Mouse (Mus musculus) layer of hippocampus, adult 8-10 months (tissue): ENCODE measurements around the gene Adcy3. TPM values are rescaled to one million over a fixed set of nuclear protein-coding genes. Genes with fewer than 3 reads are reported as not detected.
"Not testable (repeated sequence)": the region's sequence is repeated elsewhere in the genome, so short reads cannot be mapped to it uniquely, and the experiment has no call there.

Source experiments
- DNase-seq, 2 experiments: peaks; one replicate each; pipeline ENCODE4 v3.0.0; 2022; ENCODE audit warnings: low spot score in 2 of 2
- total RNA-seq, 4 experiments: library from RNA; stranded (reverse); gene quantifications; 2 replicates each; pipeline ENCODE4 v1.2.4; 2022

Adcy3 gene
- total RNA-seq, 4 experiments from 2014 or later: 45.8 to 57.2 (median 51.6) TPM

DNA sequence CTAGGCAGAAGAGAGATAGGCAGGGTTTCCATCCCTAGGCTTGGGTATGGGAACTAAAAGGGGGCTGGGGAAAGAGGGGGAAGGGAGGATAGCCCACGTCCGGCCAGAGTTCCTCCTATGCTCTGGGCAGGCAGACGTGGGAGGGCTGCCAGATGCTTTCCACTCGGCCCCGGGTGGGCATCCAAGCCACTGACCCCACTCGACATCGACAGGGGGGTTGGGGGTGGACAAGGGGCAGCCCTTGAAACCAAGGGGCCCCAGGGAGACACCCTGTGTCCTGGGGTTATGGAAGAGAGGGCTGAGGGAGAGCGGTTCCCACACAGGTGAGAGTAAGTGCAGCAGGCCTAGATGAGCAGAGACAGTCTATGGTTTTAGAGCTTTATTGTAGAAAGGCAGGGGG lies 107.4 kb downstream of the Adcy3 start:
- not testable (repeated sequence) for DNase-seq

DNA sequence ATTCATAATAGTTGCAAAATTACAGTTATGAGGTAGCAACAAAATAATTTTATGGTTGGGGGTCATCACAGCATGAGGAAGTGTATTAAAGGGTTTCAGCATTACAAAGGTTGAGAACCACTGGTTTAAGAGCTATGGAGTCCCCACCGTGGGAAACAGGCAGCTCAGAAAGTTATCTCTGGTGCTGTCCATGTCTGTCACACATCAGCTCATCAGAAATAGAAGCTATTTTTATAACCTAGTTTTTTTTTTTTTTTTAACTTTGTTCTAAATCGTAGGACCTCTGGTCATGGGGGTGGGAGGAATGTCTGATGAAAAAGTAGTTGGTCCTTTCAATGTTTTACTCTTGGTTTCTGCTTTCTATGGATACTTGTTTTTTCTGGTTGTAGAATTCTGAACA lies 110.9 kb downstream of the Adcy3 start:
- no peak for DNase-seq

DNA sequence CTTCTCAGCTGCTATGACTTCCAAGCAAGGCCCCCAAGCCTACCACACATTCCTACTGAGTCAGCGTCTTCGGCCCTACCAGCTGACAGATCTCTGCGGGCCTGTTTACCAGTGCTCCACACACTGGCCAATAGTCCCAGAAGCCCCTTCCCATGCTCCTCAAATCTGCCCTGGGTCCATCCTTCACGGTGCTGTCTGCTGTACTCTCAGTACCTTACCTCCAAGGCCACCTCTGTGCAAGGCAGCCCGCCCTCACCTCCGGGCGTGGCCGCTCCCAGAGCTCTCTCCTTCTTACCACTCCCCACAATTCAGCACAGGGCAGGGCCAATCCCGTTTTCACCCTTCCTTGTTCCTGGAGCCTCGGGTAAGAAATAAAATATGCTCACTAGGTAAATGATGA lies 112.8 kb downstream of the Adcy3 start:
- DNase-seq: no peak

GRCm38 (mm10) chr12:4249786-4250185 lies 116.9 kb downstream of the Adcy3 start:
- DNase-seq: no peak

GRCm38 (mm10) chr12:4252742-4253655 lies 120.1 kb downstream of the Adcy3 start:
- no peak for DNase-seq

Other genes starting within 250 kb of the Adcy3 start
- gene Pomc, start 178.2 kb upstream of the Adcy3 start, total RNA-seq: 1 to 10 TPM; 2.0 to 3.0 (median 2.8) TPM
- gene Efr3b, start 94.2 kb upstream of the Adcy3 start, total RNA-seq: 100 to 1,000 TPM; 109 to 118 (median 115) TPM
- gene Dnajc27, start 50.5 kb upstream of the Adcy3 start, total RNA-seq: 10 to 100 TPM; 77.2 to 91.1 (median 82.4) TPM
- gene Ptrhd1, start 100.9 kb downstream of the Adcy3 start, total RNA-seq: 1 to 10 TPM; 7.8 to 9.1 (median 8.5) TPM
- 1 to 10 TPM; 3.3 to 5.7 (median 4.7) TPM for gene Cenpo, start 101.2 kb downstream of the Adcy3 start, total RNA-seq